Mouse (Mus musculus) heart, adult 11 months (tissue): ENCODE measurements around the gene Slc12a5.

Experiments used
- DNase-seq: peaks from one replicate; pipeline ENCODE4 v3.0.0; 2022

Gene Slc12a5

GRCm38 (mm10) chr2:164986371-164987027 lies 25.9 kb downstream of the Slc12a5 start:
- DNase-seq = no peak

GRCm38 (mm10) chr2:164988777-164989176 lies 28.2 kb downstream of the Slc12a5 start:
- DNase-seq = peak; percentile 93

DNA sequence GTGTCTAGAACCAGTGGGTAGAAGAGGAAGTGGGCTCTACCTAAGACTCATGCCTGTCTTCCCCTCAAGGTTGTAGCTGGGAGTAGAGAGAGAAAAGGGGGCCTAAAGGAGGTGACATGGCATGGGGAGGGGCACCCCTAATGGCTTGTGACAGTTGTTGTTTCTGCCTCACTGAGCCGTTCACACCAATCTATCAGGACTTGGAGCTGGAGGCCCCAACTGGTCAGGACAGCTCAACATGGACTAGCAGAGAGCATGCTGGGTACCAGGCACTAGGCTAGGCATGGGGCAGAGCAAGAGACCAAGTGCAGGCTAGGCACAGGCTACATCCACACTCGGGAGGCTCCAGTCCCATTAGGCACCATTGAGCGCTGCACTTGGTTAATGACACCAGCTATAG lies 30.5 kb downstream of the Slc12a5 start:
- DNase-seq = no peak

DNA sequence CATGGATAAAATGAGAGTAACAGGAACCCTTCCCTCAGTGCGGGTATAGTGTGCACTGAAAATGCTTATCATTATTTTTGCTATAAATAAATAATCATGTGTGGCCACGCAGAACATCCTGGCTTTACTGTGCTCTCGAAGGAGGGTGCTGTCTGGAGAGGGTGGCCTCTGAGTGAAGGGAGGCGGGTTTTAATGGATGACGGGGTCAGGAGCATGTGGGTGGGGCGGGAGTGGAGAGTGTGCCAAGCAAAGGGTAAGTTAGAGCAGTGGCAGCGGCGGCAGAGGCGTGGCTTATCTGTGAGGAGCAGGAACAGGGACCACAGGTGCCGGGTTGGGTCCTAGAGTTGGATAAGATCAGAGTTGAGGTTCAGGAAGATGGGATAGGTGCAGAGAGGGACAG lies 31.2 kb downstream of the Slc12a5 start:
- no peak for DNase-seq

DNA sequence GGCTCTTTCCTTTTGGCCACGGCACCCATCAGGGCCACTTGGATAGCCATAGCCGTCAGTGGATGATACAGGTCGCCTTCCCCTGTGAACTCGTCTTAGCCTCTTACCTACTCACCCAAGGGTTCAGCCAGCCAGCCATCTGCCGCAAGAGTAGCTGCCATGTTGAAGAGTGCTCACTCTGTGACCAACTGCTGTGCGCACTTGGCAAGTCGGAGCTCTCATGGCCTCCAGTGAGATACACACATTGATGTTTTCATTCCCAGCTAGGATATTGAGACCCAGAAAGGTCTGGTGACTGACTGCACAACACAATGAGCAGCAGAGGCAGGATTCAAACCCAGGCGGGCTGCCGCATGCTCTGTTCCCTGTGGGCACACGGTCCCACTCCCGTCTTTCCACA lies 33.6 kb downstream of the Slc12a5 start:
- DNase-seq = no peak

GRCm38 (mm10) chr2:164994659-164995428 lies 34.2 kb downstream of the Slc12a5 start:
- DNase-seq = no peak

DNA sequence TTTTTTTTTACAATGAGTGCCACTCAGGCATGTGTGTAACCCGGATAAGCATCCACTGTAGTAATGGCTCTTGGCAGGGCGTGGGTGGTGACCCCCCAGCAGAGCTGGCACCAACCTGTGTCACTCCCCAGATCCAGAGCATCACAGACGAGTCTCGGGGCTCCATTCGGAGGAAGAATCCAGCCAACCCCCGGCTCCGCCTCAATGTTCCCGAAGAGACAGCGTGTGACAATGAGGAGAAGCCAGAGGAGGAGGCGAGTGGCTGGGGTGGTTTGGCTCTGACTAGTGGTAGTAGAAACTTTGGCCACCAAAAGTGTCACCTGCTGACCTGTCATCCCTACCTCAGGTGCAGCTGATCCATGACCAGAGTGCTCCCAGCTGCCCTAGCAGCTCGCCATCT lies 35.4 kb downstream of the Slc12a5 start:
- no peak for DNase-seq

GRCm38 (mm10) chr2:164996848-164997720 lies 36.5 kb downstream of the Slc12a5 start:
- peak; percentile 93 for DNase-seq

- DNase-seq = peak; percentile 95
Measured at GRCm38 (mm10) chr2:164997721-164998428, 37.3 kb downstream of the Slc12a5 start.

DNA sequence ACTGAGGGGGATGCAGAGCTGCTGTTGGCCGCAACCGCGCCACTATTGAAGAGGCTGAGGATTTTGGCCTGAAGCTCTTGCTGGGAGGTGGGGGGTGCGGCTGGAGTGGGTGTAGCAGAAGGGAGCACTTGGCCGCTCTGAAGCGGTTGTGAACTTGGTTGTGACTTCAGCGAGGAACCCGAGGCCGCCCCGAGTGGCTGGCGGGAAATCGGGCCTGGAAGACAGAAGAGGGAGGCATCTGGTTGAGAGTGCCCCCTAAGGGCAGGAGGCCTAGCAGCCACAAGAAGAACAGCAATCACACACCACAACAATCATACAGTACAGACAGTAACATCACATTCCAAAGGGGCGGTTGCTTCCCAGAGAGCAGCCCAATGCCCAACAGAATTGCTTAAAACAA lies 41.4 kb downstream of the Slc12a5 start:
- DNase-seq = no peak

GRCm38 (mm10) chr2:165003108-165003507 lies 42.5 kb downstream of the Slc12a5 start:
- DNase-seq = no peak

GRCm38 (mm10) chr2:165004237-165004636 lies 43.6 kb downstream of the Slc12a5 start:
- no peak for DNase-seq

DNA sequence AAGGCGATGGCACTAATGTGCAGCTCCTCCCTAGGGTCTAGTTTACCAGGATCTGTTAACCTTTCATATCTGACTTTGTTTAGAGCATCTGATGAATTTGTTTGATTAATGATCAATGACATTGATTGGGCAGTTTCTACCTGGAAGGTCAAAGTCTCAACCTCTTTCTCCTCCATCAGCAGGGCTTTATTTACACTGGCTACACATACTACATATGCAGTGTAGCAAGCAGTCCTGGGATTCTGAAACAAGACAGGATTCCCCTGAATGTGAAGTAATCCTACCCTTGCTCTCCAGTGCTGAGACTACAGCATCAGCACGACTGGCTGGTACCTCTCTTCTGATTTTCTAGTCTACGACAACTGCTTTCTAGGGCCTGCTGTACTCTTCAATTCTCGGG lies 46.2 kb downstream of the Slc12a5 start:
- peak; percentile 41 for DNase-seq

GRCm38 (mm10) chr2:165007986-165008385 lies 47.4 kb downstream of the Slc12a5 start:
- no peak for DNase-seq

- DNase-seq = peak; percentile 61
Measured at GRCm38 (mm10) chr2:165009161-165009560, 48.6 kb downstream of the Slc12a5 start.

- no peak for DNase-seq
Measured at GRCm38 (mm10) chr2:165009581-165009980, 49.0 kb downstream of the Slc12a5 start.

DNA sequence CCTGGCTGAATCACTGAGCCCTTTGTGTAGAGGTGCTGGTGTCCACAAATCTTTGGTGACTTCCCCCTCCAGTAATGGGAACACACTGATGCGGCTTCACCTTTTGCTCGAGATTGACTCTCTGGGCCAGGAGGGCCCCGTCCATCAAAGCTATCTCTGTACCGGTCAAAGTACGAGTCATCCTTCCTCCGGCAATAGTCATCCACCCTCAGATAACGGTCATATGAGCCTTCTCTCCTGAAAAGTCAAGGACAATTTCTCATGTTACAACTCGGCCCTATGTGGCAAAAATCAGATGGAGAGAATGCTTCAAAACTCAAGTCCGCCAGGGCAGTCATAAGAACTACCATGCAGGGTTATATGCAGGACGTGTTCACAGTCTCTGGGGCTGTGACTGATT lies 49.7 kb downstream of the Slc12a5 start:
- DNase-seq = peak; percentile 45

DNA sequence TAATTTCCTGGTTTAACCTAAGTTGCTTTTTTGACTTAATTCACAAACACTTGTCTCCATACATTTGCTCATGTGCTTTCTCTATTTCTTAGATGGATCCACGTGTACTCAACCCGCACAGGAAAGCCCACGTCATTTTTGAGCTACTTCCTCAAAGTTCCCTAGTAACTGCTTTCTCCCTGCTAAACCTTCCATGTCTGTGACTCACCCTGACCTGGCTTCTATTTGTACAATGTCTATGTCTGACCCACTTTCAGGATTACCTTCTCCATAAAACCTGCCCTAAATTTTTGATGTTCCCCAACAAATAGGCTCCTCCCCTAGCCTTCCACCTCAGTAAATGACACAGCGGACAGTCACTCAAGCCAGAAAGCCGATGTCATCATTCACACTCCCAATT lies 54.3 kb downstream of the Slc12a5 start:
- peak; percentile 37 for DNase-seq

DNA sequence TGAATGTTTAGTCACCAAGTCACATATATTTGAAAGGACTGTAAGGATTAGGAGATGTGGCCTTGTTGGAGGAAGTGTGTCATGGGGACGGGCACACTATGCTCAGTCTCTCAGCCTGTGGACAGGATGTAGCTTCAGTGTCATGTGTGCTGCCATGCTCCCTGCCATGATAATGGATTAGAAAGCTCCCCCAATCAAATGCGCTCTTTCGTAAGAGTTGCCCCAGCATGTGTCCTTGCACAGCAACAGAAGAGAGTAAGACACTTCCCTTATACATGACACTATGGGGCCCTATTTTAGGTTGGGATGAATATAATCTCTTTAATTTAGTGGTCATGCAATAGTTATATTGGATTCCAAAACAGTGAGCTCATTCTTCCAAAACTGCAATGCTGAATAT lies 59.9 kb downstream of the Slc12a5 start:
- DNase-seq = peak; percentile 71

DNA sequence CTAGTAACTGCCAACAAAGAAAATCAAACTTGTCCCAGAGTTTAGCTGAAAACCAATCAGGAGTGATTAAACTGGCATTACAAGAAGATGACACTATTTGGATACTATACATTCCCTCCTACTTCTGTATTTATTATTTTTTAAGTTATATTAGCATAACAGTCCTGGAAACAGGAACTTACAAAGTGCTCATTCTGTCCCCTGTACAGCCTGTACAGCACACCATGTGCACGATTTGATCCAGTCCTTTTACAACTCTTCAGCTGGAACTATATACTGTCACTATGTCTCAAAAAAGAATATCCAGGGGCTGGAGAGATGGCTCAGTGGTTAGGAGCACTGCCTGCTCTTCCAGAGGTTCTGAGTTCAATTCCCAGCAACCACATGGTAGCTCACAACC lies 66.6 kb downstream of the Slc12a5 start:
- peak; percentile 42 for DNase-seq

GRCm38 (mm10) chr2:165032533-165032932 lies 71.9 kb downstream of the Slc12a5 start:
- DNase-seq = peak; percentile 72

DNA sequence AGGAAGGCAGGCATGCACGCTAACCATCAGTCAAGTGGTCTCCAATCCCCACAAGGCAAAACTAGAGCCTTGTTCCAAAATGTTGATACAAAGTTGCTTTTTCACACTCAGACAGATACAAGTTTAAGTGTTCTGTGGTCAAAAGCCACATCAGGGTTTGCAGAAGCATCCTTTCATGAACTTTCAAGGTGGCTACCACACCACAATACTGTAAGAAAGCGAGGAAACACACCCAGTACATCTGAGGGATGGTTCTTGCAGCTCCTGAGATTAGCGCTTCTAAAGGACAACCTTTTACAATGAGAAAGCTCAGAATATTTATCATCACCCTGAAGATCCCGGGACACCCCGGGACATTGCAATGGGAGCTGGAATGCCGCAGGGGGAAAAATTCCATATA lies 72.7 kb downstream of the Slc12a5 start:
- peak; percentile 62 for DNase-seq
